Mouse (Mus musculus) megakaryocyte, embryonic 14.5 days (primary cell): ENCODE data around the gene Gja10. TPM values are rescaled to one million over a fixed set of nuclear protein-coding genes. Genes with fewer than 3 reads are reported as not detected.

Source experiments
- H3K27me3 ChIP-seq: replicated peaks from 2 replicates; pipeline ENCODE3; 2012; ENCODE audit warnings: inconsistent platforms
- H3K36me3 ChIP-seq: replicated peaks from 2 replicates; pipeline ENCODE3; 2012; ENCODE audit warnings: low read length, inconsistent platforms, mixed read lengths
- H3K4me1 ChIP-seq: 2 replicates; pipeline ENCODE4 v1.6.1; 2012; ENCODE audit warnings: inconsistent platforms
- H3K4me3 ChIP-seq: replicated peaks from 2 replicates; pipeline ENCODE3; 2012; ENCODE audit warnings: moderate library complexity, mild to moderate bottlenecking, inconsistent platforms
- H3K9me3 ChIP-seq: 2 replicates; pipeline ENCODE4 v1.6.1; 2012; ENCODE audit warnings: inconsistent platforms
- FLI1 ChIP-seq: IDR thresholded peaks from 2 replicates; pipeline ENCODE4 v1.6.1; 2012; ENCODE audit warnings: low read length, inconsistent platforms, mixed read lengths
- GATA1 ChIP-seq: IDR thresholded peaks from 3 replicates; pipeline ENCODE4 v1.6.1; 2012; ENCODE audit warnings: mixed read lengths, low read length, inconsistent platforms, borderline replicate concordance
- polyA plus RNA-seq: library from polyadenylated mRNA; stranded (reverse); fragments of >175 nt; gene quantifications from 2 replicates; pipeline ENCODE4 v1.2.3, GENCODE M21; 2012; ENCODE audit warnings: low replicate concordance; ENCODE audit not compliant: insufficient read depth

Gene Gja10
- not detected in 2 replicates for polyA plus RNA-seq

DNA sequence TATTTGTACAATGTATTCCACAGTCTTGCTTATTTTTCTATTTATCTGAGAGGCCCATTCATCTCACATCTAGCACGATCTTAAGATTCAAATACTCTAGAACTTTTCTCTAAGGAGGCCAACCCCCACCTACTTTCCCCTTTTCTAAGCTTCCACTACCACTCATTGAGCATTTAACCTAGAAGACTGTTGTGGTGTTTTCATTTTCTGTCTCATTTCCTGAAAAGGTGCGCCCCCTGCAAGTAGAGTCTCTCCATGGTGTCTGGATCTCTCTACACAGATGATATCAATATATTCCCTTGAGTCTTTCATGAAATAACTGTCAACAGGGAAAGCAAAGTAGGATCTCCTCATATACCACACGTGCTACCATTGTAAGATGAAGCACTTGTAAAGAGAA lies at the start of gene Gja10:
Gene Gja10 (minus strand): TSS at position 101 of the 400 bp plus-strand sequence.
- H3K36me3 ChIP-seq: no peaks in the 10 kb centered on the region
- TF ChIP-seq GATA1: no peak
- TF ChIP-seq FLI1: no peak
- peaks cover 4% of the 10 kb centered on the region for H3K4me1 ChIP-seq
- no peaks in the 10 kb centered on the region for H3K27me3 ChIP-seq
- H3K9me3 ChIP-seq: no peaks in the 10 kb centered on the region
- no peak within 1 kb of the TSS for H3K4me3 ChIP-seq

- Histone ChIP-seq H3K9me3 (no peaks in the 10 kb centered on the region), H3K27me3 (no peaks in the 10 kb centered on the region), H3K4me1 (peaks cover 8% of the 10 kb centered on the region; the same call in 1 of the 2 replicates), H3K4me3 (no peak overlapping the region), H3K36me3 (peaks cover 68% of the 10 kb centered on the region)
- TF ChIP-seq FLI1 (no peak), GATA1 (no peak)
These were observed 49.1 kb upstream of the Gja10 start for GRCm38 (mm10) chr4:32651669-32652068.

GRCm38 (mm10) chr4:32621637-32622036 lies 19.1 kb upstream of the Gja10 start:
- Histone ChIP-seq H3K9me3 (no peaks in the 10 kb centered on the region), H3K36me3 (peaks cover 49% of the 10 kb centered on the region), H3K4me3 (no peak overlapping the region), H3K27me3 (no peaks in the 10 kb centered on the region), H3K4me1 (peaks cover 41% of the 10 kb centered on the region)
- TF ChIP-seq GATA1 (no peak), FLI1 (no peak)

DNA sequence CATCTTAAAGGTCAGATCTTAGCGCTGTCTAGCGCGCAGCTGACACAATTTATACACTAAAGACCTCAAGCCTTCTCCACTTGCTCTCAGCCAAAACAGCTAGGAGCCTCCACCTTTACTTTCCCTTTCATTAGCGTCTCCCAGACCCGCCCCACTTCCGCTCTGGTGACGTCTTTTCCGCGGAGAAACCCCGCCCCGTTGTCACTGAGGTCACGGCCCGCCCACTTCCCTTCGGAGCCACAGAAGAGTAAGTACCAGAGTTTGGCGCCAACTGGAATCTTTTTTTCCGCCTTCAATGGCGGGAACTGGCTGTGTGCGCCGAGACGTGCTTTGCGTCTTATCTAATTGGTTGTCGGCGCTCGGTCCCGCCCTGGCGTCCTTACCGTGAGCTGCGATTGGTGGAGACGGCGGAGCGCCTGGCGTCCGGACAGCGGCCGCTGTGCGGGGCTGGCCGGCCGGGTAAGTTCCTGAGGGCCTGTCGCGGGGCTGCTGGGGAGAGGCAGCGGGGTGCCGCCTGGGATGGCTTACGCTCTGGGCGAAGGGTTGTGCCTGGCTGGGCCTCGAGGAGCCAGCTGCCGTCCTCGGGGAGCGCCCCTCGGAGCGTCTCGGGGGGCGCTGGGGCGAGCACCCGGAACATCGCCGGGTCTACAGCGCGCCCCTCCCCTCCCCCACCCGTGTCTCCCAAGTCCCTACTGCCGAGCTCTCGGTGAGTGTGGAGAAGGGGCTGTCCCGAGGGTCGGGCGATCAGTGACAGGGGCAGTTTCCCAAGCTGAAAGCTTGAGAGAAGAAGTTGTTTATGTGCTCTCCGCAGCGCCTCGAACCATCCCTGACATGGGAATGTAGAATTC lies 12.7 kb upstream of the Gja10 start, which contains the start of gene Casp8ap2:
Gene Casp8ap2 (plus strand): TSS at position 418 of the 848 bp plus-strand sequence.
- Histone ChIP-seq H3K36me3 (peaks cover 15% of the 10 kb centered on the region), H3K27me3 (no peaks in the 10 kb centered on the region), H3K9me3 (no peaks in the 10 kb centered on the region), H3K4me3 (peak within 1 kb of the TSS; percentile 97), H3K4me1 (peaks cover 33% of the 10 kb centered on the region)
- TF ChIP-seq FLI1 (peak; percentile 91), GATA1 (no peak)

DNA sequence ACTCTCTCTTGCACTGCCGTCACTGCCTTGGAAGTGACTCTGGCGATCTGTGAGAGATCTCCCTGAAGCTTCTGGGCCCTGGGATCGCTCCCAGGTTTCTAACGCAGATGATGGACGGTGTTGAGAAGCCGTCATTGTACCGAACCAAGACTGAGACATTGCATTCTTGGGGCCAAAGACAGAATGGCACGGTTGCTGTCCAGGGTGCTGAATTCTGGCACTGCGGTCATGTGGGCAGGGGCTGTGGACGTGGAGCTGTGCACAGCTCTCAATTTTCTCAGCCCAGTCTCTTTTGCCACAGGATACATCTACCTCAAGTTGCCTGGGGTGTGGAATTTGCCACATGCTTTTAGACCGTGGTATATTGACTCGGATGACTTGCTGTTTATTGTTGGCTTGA lies 1.4 kb downstream of the Gja10 start:
- Histone ChIP-seq H3K9me3 (no peaks in the 10 kb centered on the region), H3K36me3 (no peaks in the 10 kb centered on the region), H3K4me1 (peaks cover 4% of the 10 kb centered on the region), H3K4me3 (peak overlapping the region; percentile 46), H3K27me3 (no peaks in the 10 kb centered on the region)
- TF ChIP-seq GATA1 (no peak), FLI1 (no peak)

- no peaks in the 10 kb centered on the region for H3K9me3 ChIP-seq
- H3K27me3 ChIP-seq: no peaks in the 10 kb centered on the region
- TF ChIP-seq GATA1 (no peak), FLI1 (no peak)
- peaks cover 23% of the 10 kb centered on the region for H3K4me1 ChIP-seq
- peak overlapping the region; percentile 44 for H3K4me3 ChIP-seq
- H3K36me3 ChIP-seq: no peaks in the 10 kb centered on the region
These were observed 14.3 kb downstream of the Gja10 start for GRCm38 (mm10) chr4:32588237-32588636.

DNA sequence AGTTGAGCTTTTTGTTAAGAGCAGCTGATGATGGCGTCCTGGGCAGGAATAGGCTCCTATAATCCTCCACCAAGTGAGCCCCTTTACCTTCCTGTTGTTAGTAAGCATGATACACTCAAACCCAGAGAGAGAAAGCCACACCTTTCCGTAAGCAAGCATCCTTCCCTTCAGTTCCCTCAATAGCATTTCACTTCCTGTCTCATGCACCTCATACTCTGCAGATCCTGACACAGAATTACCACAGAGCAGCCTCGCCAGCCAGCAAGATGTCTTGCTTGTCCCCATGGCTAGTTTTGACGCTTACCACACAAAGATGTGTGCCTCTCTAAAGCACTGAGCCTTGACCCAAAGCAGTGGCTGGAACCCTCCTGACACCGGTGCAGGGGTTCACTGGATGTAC lies 15.0 kb downstream of the Gja10 start:
- Histone ChIP-seq H3K4me1 (peaks cover 23% of the 10 kb centered on the region), H3K9me3 (no peaks in the 10 kb centered on the region), H3K4me3 (no peak overlapping the region), H3K27me3 (no peaks in the 10 kb centered on the region), H3K36me3 (no peaks in the 10 kb centered on the region)
- TF ChIP-seq FLI1 (no peak), GATA1 (no peak)

DNA sequence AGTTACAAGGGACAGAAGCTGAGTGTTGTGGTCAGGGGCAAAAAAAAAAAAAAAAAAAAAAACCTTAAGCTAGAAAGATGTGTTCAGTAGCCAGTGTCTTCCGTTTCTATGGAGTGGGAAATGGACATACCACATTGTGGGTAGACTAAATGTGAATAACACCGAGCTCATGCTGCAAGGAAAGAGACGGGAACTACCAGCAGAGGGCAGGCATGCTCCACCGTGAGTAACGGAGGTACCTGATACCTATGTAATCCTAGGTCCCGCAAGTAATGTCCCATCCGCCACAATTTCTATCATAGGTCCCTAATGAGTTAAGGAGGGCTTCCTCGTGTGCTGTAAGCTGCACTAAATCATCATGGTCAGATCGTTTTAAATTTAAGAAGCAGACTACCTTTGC lies 16.0 kb downstream of the Gja10 start:
- peak overlapping the region; percentile 7 for H3K4me3 ChIP-seq
- H3K36me3 ChIP-seq: no peaks in the 10 kb centered on the region
- no peak for TF ChIP-seq FLI1
- no peak for TF ChIP-seq GATA1
- H3K27me3 ChIP-seq: no peaks in the 10 kb centered on the region
- H3K9me3 ChIP-seq: no peaks in the 10 kb centered on the region
- peaks cover 23% of the 10 kb centered on the region for H3K4me1 ChIP-seq

DNA sequence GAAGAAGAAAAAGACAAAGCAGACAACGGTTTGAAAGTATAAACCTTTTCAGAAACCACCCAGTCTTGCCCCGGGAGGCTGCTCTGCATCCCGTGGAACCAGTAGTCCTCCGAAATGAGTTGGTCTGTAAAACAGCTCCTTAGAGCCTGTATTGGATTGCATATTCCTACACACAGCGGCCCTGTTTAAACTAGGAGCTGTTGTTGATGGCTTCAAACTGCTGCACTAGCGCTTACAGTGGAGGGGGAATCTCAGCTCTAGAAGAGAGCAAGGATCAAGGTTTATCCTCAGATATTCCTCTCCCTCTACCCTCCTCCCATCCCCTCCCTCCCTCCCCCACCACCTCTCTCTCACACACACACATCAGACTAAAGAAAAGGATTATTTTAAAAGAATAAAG lies 18.4 kb downstream of the Gja10 start:
- Histone ChIP-seq H3K4me1 (peaks cover 26% of the 10 kb centered on the region), H3K4me3 (no peak overlapping the region), H3K9me3 (no peaks in the 10 kb centered on the region), H3K36me3 (no peaks in the 10 kb centered on the region), H3K27me3 (peaks cover 3% of the 10 kb centered on the region)
- TF ChIP-seq GATA1: no peak
- TF ChIP-seq FLI1: no peak

DNA sequence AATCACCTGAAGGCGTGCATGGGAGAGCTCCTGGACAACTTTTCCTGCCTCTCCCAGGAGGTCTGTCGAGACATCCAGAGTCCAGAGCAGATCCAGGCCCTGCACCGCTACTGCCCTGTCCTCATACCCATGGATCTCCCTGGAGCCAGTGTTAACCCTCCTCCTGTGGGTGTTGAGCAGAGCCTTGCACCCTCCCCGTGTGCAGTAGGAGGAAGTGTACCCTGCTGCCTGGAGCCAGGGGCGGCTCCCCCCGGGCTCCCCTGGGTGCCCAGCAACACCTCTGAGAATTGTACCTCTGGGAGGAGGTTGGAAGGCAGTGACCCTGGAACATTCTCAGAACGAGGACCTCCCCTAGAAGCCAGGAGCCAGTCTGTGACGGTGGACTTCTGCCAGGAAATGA lies 22.7 kb downstream of the Gja10 start:
- H3K27me3 ChIP-seq: peaks cover 3% of the 10 kb centered on the region
- no peaks in the 10 kb centered on the region for H3K9me3 ChIP-seq
- no peak overlapping the region for H3K4me3 ChIP-seq
- TF ChIP-seq GATA1 (no peak), FLI1 (no peak)
- no peaks in the 10 kb centered on the region for H3K36me3 ChIP-seq
- peaks cover 9% of the 10 kb centered on the region for H3K4me1 ChIP-seq

DNA sequence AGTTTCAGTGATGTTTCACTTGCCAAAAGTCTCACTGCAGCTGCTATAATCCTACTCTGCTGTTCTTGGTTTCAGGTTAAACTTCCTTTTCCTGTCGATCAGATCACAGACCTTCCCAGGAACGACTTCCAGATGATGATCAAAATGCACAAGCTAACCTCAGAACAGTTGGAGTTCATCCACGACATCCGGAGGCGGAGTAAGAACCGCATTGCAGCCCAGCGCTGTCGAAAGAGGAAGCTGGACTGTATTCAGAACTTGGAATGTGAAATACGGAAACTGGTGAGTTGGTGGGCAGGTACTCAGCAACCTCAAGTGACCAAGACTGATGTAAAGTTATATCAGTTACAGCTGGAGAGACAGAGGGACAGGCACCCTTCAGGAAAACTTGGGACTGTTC lies 27.4 kb downstream of the Gja10 start:
- no peaks in the 10 kb centered on the region for H3K9me3 ChIP-seq
- TF ChIP-seq FLI1: no peak
- no peak for TF ChIP-seq GATA1
- peaks cover 13% of the 10 kb centered on the region for H3K4me1 ChIP-seq
- H3K4me3 ChIP-seq: peak overlapping the region; percentile 19
- no peaks in the 10 kb centered on the region for H3K36me3 ChIP-seq
- peaks cover 11% of the 10 kb centered on the region for H3K27me3 ChIP-seq
